Mouse (Mus musculus) liver, adult 2 months (tissue): ENCODE results near the gene Cdh3.

ENCODE experiments used
- CTCF ChIP-seq: fragments of 200-500 bp; IDR thresholded peaks from 2 replicates; pipeline ENCODE4 v1.5.1; 2011; ENCODE audit warnings: low read depth, low read length, control low read depth
- POLR2A ChIP-seq: fragments of 200-500 bp; IDR thresholded peaks from 2 replicates; pipeline ENCODE4 v1.6.1; 2011; ENCODE audit warnings: low read length, control low read depth; ENCODE audit not compliant: insufficient read depth; ENCODE audit errors: extremely low read depth

DNA sequence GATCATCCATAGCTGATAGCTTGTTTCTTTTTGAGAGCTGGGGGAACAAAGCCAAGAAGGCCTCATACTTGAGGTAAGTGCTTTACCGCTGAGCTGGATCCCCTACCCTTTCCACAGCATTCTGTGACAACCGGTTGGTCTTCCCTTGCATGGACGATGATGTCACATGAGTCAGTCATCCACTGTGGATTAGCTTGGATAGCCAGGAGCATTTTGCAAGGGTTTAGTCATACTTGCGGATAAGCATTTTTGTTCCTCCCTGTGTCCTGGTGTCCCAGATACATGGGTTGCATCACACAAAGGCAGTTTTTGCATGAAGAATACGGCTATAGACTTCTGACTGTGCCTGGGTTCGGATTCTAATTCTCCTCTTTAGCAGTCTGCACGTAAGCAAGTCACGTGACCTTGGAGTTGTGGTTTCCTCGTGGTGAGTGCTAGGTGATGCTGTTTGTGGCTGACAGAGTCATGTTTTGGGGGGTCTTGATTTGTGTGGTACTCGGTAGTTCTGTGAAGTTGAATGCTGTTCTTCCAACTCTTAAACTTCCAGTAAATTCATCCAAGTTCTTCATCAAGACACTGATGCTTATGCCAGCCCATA is 19.3 kb downstream of the Cdh3 start:
- TF ChIP-seq POLR2A (no peak), CTCF (no peak)
